Mouse (Mus musculus) heart, embryonic 13.5 days (tissue): ENCODE results near the gene Greb1. TPM values are rescaled to one million over a fixed set of nuclear protein-coding genes. Genes with fewer than 3 reads are reported as not detected.
A peak's percentile ranks its signal among the peaks of the same experiment; 100 is the strongest.

Experiments
- ATAC-seq: fragments of 200-750 bp; cut with Nextera tagmentation; 2 replicates; pipeline ENCODE4 v1.8.0; 2017; ENCODE audit warnings: moderate TSS enrichment; ENCODE audit not compliant: insufficient number of reproducible peaks, low FRiP score, low TSS enrichment; ENCODE audit errors: extremely low read depth
- H3K27ac ChIP-seq: fragments of 300-500 bp; sonication (generic); replicated peaks from 2 replicates; pipeline ENCODE4 v1.5.1; 2015; ENCODE audit warnings: moderate library complexity, mild to moderate bottlenecking, inconsistent platforms
- H3K27me3 ChIP-seq: fragments of 300-500 bp; sonication (generic); replicated peaks from 2 replicates; pipeline ENCODE4 v1.6.1; 2015; ENCODE audit warnings: mild to moderate bottlenecking, inconsistent platforms
- H3K36me3 ChIP-seq: fragments of 300-500 bp; sonication (generic); 2 replicates; pipeline ENCODE4 v1.6.1; 2015; ENCODE audit warnings: mild to moderate bottlenecking, inconsistent platforms
- H3K4me1 ChIP-seq: fragments of 300-500 bp; sonication (generic); 2 replicates; pipeline ENCODE4 v1.6.1; 2015; ENCODE audit warnings: inconsistent platforms
- H3K4me2 ChIP-seq: fragments of 300-500 bp; sonication (generic); 2 replicates; pipeline ENCODE4 v1.6.1; 2015; ENCODE audit warnings: inconsistent platforms, mild to moderate bottlenecking, moderate library complexity
- H3K4me3 ChIP-seq: fragments of 300-500 bp; sonication (generic); 2 replicates; pipeline ENCODE4 v1.5.1; 2015; ENCODE audit warnings: moderate library complexity, mild to moderate bottlenecking, inconsistent platforms
- H3K9ac ChIP-seq: fragments of 300-500 bp; sonication (generic); 2 replicates; pipeline ENCODE4 v1.6.1; 2015; ENCODE audit warnings: inconsistent platforms, mild to moderate bottlenecking, moderate library complexity
- H3K9me3 ChIP-seq: fragments of 300-500 bp; sonication (generic); 2 replicates; pipeline ENCODE4 v1.6.1; 2016; ENCODE audit warnings: inconsistent platforms
- WGBS: fragments of 180-500 bp; shearing (Covaris S2); methylation state at CpG from one replicate; pipeline ENCODE4 v1.1.7; 2015; ENCODE audit warnings: mixed read lengths; 5-methylcytosine and 5-hydroxymethylcytosine counted together
- polyA plus RNA-seq: library from polyadenylated mRNA; unstranded; fragments of >200 nt; fragmentation: Nextera tagmentation; extraction: Ambion mirVana; gene quantifications from 2 replicates; pipeline ENCODE4 v1.2.1, GENCODE M21; 2015

Greb1 gene
- polyA plus RNA-seq, 1 experiment from 2014 or later, result 0.44 TPM

DNA sequence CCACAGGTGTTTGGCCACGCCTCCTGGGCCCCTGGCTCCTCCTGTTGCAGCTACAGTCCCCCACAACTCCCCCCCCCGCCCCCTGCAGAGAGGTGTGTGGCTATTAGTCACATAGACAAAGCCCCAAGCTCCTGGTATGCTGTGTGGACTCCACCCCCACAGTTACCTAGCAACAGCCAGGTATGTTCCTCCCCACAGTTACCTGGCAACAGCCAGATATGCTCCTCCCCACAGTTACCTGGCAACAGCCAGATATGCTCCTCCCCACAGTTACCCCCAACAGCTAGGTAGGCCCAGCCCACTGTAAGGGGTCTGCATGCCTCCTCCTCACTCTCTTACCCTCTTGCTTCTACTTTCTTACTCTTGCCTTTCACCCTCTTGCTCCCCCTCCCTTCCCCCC is 135.7 kb downstream of the Greb1 start:
- no peak overlapping the region for H3K27ac ChIP-seq
- no CpG with 5 or more reads among the region's 2 CpGs for WGBS
- no peaks in the 10 kb centered on the region for H3K9me3 ChIP-seq
- ATAC-seq, result no peak
- H3K4me1 ChIP-seq, result no peaks in the 10 kb centered on the region
- H3K36me3 ChIP-seq, result no peaks in the 10 kb centered on the region
- H3K4me2 ChIP-seq, result no peak overlapping the region
- H3K9ac ChIP-seq, result no peak overlapping the region
- H3K27me3 ChIP-seq, result no peaks in the 10 kb centered on the region
- no peak overlapping the region for H3K4me3 ChIP-seq

DNA sequence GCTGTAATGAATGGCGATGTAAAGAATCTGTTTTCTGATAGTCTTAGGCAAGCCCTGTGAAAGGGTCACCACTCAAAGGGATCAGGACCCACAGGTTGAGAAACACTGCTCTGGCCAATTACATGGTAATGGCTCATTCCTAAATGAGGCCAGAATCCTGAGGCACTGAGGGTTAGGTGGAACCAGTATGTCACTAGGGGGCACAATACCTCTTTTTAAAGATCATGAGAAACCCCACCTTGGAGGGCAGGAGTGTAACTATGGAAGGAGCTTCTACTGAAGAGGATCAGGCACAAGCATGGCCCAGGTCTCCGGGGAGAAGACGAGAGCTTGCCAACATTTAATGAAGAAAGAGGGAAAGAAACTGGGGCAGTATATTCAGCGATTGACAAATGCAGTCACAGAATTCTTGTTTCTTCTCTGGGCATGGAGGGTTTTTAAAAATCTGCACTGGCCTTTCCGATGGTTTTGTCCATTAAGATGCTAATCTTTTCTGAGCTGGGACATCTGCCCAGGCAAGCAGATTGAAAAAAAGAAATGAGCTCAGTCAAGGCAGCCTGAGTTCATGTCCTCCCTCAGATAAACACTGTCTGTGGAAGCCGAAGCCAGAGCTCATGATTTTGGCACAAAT is 137.6 kb downstream of the Greb1 start:
- no peak overlapping the region for H3K4me2 ChIP-seq
- 64% methylated on average over 6 of the region's 6 CpGs for WGBS
- no peak overlapping the region for H3K9ac ChIP-seq
- no peak for ATAC-seq
- H3K4me3 ChIP-seq, result no peak overlapping the region
- H3K4me1 ChIP-seq, result no peaks in the 10 kb centered on the region
- no peaks in the 10 kb centered on the region for H3K27me3 ChIP-seq
- H3K36me3 ChIP-seq, result no peaks in the 10 kb centered on the region
- no peak overlapping the region for H3K27ac ChIP-seq
- no peaks in the 10 kb centered on the region for H3K9me3 ChIP-seq

DNA sequence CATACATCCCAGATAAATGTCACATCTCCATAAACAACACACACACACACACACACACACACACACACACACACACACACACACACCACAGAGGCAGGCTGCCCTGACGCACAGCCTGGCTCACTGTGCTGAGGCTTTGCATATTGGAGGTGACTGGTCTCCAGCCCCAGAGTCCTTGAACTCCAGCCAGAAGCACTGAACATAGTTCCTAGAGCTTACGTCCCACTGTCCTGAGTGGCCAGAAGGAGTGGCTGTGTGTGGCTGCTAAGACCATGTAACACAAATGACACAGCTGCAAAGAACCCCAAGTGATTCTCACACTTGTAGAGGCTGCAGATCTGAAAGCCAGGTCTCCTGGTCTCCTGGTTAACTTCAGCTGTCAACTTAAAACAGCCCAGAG is 138.8 kb downstream of the Greb1 start:
- WGBS, result 37% methylated on average over 2 of the region's 2 CpGs
- Histone ChIP-seq H3K9me3 (no peaks in the 10 kb centered on the region), H3K27ac (no peak overlapping the region), H3K4me3 (no peak overlapping the region), H3K4me2 (no peak overlapping the region), H3K9ac (no peak overlapping the region), H3K27me3 (peaks cover 6% of the 10 kb centered on the region; the same call in 1 of the 2 replicates), H3K36me3 (no peaks in the 10 kb centered on the region), H3K4me1 (no peaks in the 10 kb centered on the region)
- ATAC-seq, result no peak

DNA sequence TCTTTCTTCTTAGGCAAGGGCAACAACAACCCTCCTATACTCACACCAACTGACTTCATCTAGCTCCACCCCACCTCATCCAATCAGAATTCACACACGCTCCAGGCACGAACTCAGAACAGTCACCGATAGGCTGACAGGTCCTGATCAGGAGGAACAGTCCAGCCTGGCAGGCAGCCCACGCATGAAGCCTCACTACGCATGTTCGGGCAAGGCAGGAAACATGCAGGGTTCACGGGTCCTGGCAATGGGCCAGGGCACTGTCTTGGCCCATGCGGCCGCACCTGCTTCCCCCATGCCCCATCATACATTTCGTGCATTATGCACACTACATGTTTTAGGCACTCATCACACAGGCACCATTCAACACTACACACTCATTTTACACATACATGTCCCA is 139.2 kb downstream of the Greb1 start:
- Histone ChIP-seq H3K27ac (no peak overlapping the region), H3K4me2 (no peak overlapping the region), H3K27me3 (peaks cover 11% of the 10 kb centered on the region; the same call in 1 of the 2 replicates), H3K4me1 (no peaks in the 10 kb centered on the region), H3K4me3 (no peak overlapping the region), H3K36me3 (no peaks in the 10 kb centered on the region), H3K9me3 (no peaks in the 10 kb centered on the region), H3K9ac (no peak overlapping the region)
- WGBS, result 78% methylated on average over 10 of the region's 10 CpGs
- ATAC-seq, result no peak

DNA sequence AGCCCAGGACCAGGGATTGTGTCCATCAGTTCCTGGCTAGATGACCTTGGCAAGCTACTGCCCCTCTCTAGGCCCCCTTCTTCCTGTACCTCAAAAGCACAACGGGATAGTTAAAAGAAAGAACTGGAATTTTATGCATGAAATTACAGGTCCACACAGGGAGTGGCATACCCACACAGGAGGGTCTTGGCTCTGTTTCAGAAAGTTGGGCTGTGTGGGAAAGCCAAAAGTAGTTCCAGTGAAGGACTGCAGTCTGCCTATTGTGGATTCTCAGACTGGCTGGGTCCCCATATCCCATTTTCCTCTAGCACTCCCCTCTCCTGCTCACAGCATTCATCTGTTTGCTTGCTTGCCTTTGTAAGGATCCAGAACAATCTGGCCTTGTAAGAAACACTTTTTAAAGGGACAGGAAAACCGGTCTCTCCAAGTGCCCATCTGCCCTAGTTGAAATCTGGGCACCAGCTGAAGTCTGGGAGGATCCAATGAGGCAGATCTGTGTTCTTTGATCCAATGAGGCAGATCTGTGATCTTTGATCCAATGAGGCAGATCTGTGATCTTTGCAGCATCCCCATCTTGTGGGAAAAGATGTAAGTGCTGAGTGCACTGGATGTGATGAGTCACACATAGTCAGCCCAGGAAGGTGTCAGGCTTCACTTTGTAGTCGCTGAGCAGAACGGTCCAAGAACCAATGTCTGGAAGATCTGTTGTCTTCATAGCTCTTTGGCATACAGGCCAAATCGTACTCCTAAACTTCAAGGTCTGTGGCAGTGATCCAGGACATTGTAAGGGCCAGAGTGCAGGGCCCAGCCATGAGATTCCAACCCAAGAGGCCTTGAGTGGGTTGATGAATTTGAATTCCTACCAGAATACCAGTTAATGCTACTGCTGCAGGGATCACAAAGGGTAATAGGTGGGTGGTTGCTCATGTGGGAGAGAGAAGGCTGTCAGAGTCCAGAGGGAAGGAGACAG is 143.5 kb downstream of the Greb1 start:
- 65% methylated on average over 5 of the region's 5 CpGs for WGBS
- H3K4me2 ChIP-seq, result no peak overlapping the region
- peaks cover 8% of the 10 kb centered on the region for H3K4me1 ChIP-seq
- H3K27me3 ChIP-seq, result peaks cover 53% of the 10 kb centered on the region
- no peak for ATAC-seq
- no peak overlapping the region for H3K9ac ChIP-seq
- no peak overlapping the region for H3K4me3 ChIP-seq
- no peaks in the 10 kb centered on the region for H3K36me3 ChIP-seq
- H3K9me3 ChIP-seq, result no peaks in the 10 kb centered on the region
- no peak overlapping the region for H3K27ac ChIP-seq

DNA sequence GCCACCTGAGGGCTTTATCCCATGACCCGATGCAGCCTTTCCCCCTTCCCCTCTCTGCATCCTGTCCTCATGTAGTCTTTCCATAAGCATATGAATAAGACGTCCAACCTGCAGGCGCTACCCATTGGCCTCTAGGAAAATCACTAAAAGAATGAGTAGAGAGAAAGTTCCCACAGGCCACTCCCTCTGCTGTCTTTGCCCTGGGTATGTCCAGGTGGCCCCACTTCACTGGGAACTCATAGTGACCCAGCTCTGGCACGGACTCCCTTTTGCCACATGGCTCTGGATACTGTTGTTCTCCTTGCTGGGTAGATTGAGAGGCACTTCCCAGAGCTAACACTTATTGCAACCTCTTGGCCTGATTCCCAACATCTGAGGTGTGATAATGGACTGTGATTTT is 145.1 kb downstream of the Greb1 start:
- Histone ChIP-seq H3K27me3 (peaks cover 60% of the 10 kb centered on the region), H3K9me3 (no peaks in the 10 kb centered on the region), H3K27ac (no peak overlapping the region), H3K36me3 (no peaks in the 10 kb centered on the region), H3K4me3 (no peak overlapping the region), H3K4me2 (no peak overlapping the region), H3K9ac (no peak overlapping the region), H3K4me1 (peaks cover 8% of the 10 kb centered on the region)
- no peak for ATAC-seq
- 67% methylated on average over 4 of the region's 4 CpGs for WGBS

DNA sequence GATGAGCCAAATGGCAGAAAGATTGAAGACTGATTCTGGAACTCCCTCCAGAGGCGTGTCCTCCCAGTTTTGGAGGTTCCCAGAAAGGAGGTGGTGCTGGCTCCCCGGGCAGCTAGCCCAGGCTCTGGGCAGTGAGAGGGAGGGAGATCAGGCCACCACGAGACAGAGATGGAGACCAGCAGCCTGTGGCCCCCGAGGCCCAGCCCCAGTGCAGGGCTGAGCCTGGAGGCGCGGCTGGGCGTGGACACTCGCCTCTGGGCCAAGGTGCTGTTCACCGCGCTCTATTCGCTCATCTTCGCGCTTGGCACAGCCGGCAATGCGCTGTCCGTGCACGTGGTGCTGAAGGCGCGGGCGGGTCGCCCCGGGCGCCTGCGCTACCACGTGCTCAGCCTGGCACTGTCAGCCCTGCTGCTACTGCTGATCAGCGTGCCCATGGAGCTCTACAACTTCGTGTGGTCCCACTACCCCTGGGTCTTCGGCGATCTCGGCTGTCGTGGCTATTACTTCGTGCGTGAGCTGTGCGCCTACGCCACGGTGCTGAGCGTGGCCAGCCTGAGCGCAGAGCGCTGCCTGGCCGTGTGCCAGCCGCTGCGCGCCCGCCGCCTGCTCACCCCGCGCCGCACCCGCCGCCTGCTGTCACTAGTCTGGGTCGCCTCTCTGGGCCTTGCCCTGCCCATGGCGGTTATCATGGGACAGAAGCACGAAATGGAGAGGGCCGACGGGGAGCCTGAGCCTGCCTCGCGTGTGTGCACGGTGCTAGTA is 147.2 kb downstream of the Greb1 start, which contains the start of gene Ntsr2:
Ntsr2 (plus strand) TSS at position 51 of the 762 bp plus-strand sequence.
- H3K27me3 ChIP-seq, result peaks cover 60% of the 10 kb centered on the region
- H3K36me3 ChIP-seq, result no peaks in the 10 kb centered on the region
- ATAC-seq, result peak; percentile 48; the same call in 1 of the 2 replicates
- no peak within 1 kb of the TSS for H3K27ac ChIP-seq
- H3K4me3 ChIP-seq, result peak within 1 kb of the TSS; percentile 45
- no peaks in the 10 kb centered on the region for H3K9me3 ChIP-seq
- peak within 1 kb of the TSS; percentile 73 for H3K4me2 ChIP-seq
- H3K4me1 ChIP-seq, result peaks cover 25% of the 10 kb centered on the region
- H3K9ac ChIP-seq, result no peak within 1 kb of the TSS
- WGBS, result 4% methylated on average over 58 of the region's 58 CpGs

DNA sequence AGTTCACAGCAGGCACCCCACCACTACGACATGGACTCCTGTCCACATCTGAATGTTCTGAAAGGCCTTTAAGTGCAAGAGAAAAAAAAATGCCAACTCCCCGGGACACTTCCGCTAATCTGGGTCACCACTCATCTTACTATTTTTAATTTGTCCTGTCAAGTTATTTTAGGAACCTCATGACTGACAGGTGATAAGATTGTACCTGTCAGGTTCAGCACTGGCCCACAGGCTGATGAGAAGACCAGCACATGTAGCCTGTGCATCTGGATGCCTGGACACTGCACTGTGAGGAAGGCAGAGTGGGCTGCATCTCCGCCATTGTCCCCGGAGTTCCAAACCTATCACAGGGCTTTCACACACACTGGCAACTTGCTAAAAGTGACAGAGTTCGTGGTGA is 150.9 kb downstream of the Greb1 start:
- Histone ChIP-seq H3K27ac (peak overlapping the region; percentile 80), H3K4me2 (peak overlapping the region; percentile 15), H3K4me3 (no peak overlapping the region), H3K9ac (no peak overlapping the region), H3K9me3 (no peaks in the 10 kb centered on the region), H3K36me3 (no peaks in the 10 kb centered on the region), H3K27me3 (peaks cover 33% of the 10 kb centered on the region), H3K4me1 (peaks cover 25% of the 10 kb centered on the region)
- no peak for ATAC-seq
- WGBS, result 51% methylated on average over 6 of the region's 6 CpGs

DNA sequence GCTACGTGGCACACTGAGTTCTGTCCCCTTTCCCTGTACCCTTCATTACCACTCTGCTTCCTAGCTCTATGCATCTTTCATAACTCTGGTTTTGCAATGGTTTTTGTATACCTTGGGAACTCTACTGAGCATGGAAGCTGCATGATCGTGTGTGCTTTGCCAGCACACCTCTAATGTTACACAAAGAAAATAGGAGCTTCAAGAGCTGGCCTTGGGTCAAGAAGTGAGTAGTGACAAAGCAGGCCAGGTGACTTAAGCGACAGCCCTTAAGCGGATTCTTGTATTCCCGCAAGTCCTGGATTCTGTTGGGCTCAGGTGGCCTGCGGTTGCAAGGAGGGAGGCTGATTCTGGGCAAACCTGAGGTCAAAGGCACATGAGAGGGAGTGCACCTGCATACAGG is 152.4 kb downstream of the Greb1 start:
- Histone ChIP-seq H3K27ac (no peak overlapping the region), H3K4me1 (peaks cover 32% of the 10 kb centered on the region)
- WGBS, result 84% methylated on average over 6 of the region's 6 CpGs

DNA sequence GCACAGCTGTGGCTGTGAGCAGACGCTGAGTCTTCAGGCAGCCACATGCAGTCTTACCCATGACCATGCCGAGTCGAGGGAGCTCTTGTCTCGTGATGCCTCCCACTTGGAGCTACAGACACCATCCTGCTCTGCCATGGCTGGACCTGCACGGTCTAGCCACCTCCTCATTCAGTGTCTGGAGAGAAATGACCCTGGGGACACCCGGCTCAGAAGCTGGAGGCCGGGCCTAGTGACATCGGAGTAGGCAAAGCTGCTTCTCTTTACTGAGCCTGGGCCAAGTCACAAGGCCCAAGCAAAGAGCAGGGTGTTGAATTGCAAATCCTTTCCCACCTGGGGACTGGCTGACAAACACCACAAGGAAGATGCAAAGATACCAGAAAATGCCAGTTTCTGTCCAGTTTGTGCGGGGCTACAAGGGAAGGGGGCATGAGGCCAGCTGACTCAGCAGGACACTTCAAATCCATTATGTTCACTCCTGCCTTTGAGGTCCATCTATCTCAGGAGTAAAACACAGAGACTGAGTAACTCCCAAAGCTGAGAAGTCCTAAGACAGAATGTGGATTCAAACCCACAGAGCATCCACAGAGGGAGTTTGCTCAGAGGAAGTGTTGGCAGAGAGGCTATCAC is 153.8 kb downstream of the Greb1 start:
- H3K9ac ChIP-seq, result no peak overlapping the region
- H3K4me1 ChIP-seq, result peaks cover 31% of the 10 kb centered on the region
- H3K4me3 ChIP-seq, result no peak overlapping the region
- 49% methylated on average over 9 of the region's 9 CpGs for WGBS
- no peak overlapping the region for H3K4me2 ChIP-seq
- no peaks in the 10 kb centered on the region for H3K36me3 ChIP-seq
- no peak for ATAC-seq
- no peak overlapping the region for H3K27ac ChIP-seq
- H3K9me3 ChIP-seq, result no peaks in the 10 kb centered on the region
- H3K27me3 ChIP-seq, result peaks cover 4% of the 10 kb centered on the region; the same call in 1 of the 2 replicates

More for the DNA sequence above, 152.4 kb downstream of the Greb1 start:
- H3K9me3 ChIP-seq, result no peaks in the 10 kb centered on the region
- no peak overlapping the region for H3K9ac ChIP-seq
- H3K27me3 ChIP-seq, result peaks cover 18% of the 10 kb centered on the region
- no peaks in the 10 kb centered on the region for H3K36me3 ChIP-seq
- H3K4me2 ChIP-seq, result no peak overlapping the region
- no peak overlapping the region for H3K4me3 ChIP-seq
- ATAC-seq, result no peak

DNA sequence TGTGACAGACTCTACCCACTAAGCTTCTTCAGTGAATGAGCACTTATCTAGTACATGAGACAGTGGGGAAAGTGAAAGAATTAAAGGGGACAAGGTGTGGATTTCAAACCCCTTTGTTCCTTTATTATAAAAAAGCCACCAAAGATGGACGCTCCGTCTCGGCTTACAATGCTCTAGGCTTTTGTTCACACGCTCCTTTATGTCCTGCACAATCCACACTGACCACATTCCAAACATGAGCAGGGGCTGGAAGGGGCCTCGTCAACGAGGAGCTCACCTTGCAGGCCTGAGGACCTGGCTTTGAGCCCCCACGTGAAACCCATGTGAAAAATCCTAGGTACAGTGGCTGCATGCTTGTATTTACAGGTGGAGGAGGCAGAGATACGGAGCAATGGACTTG is 156.0 kb downstream of the Greb1 start:
- Histone ChIP-seq H3K9ac (no peak overlapping the region), H3K36me3 (no peaks in the 10 kb centered on the region), H3K4me3 (no peak overlapping the region), H3K4me1 (peaks cover 22% of the 10 kb centered on the region), H3K27ac (no peak overlapping the region), H3K9me3 (no peaks in the 10 kb centered on the region), H3K4me2 (no peak overlapping the region), H3K27me3 (no peaks in the 10 kb centered on the region)
- WGBS, result 56% methylated on average over 8 of the region's 8 CpGs
- no peak for ATAC-seq
